Mouse (Mus musculus) c-Kit-positive CD71-negative TER-119-negative erythroid progenitor cells, embryonic 14.5 days (primary cell): ENCODE data around the gene Map7d2.
"Not testable (repeated sequence)": the region's sequence is repeated elsewhere in the genome, so short reads cannot be mapped to it uniquely, and the experiment has no call there.

Experiments
- DNase-seq: peaks from one replicate; pipeline ENCODE4 v3.0.0-alpha.2; 2013; ENCODE audit warnings: low read depth

Gene Map7d2

GRCm38 (mm10) chrX:159414130-159414828 is at the start of gene Map7d2:
Map7d2 (plus strand) TSS chrX:159414572.
- no peak for DNase-seq

- DNase-seq: peak; percentile 65
Measured at GRCm38 (mm10) chrX:159371831-159372752, 42.3 kb upstream of the Map7d2 start, which contains the start of gene Eif1ax. Eif1ax (plus strand) TSS chrX:159372178.

- no peak for DNase-seq
Measured at GRCm38 (mm10) chrX:159372753-159373144, 41.6 kb upstream of the Map7d2 start.

- DNase-seq: no peak
Measured at GRCm38 (mm10) chrX:159387105-159387504, 27.3 kb upstream of the Map7d2 start.

GRCm38 (mm10) chrX:159388953-159389352 is 25.4 kb upstream of the Map7d2 start:
- no peak for DNase-seq

GRCm38 (mm10) chrX:159390347-159390962 is 23.9 kb upstream of the Map7d2 start:
- no peak for DNase-seq

- DNase-seq: no peak
Measured at GRCm38 (mm10) chrX:159391239-159391638, 23.1 kb upstream of the Map7d2 start.

- peak; percentile 24 for DNase-seq
Measured at GRCm38 (mm10) chrX:159409253-159409652, 5.1 kb upstream of the Map7d2 start.

GRCm38 (mm10) chrX:159414829-159415673 is 679 bp downstream of the Map7d2 start:
- DNase-seq: no peak

- DNase-seq: not testable (repeated sequence)
Measured at GRCm38 (mm10) chrX:159430507-159430906, 16.1 kb downstream of the Map7d2 start.

GRCm38 (mm10) chrX:159442128-159442527 is 27.8 kb downstream of the Map7d2 start:
- DNase-seq: peak; percentile 8

- DNase-seq: no peak
Measured at GRCm38 (mm10) chrX:159447133-159447532, 32.8 kb downstream of the Map7d2 start.

GRCm38 (mm10) chrX:159459006-159459654 is 44.8 kb downstream of the Map7d2 start:
- DNase-seq: no peak

GRCm38 (mm10) chrX:159474799-159475198 is 60.4 kb downstream of the Map7d2 start:
- no peak for DNase-seq

GRCm38 (mm10) chrX:159478243-159478940 is 64.0 kb downstream of the Map7d2 start:
- DNase-seq: not testable (repeated sequence)

- no peak for DNase-seq
Measured at GRCm38 (mm10) chrX:159484247-159484646, 69.9 kb downstream of the Map7d2 start.

- no peak for DNase-seq
Measured at GRCm38 (mm10) chrX:159503181-159503580, 88.8 kb downstream of the Map7d2 start.

- DNase-seq: no peak
Measured at GRCm38 (mm10) chrX:159508331-159509036, 94.1 kb downstream of the Map7d2 start.

- no peak for DNase-seq
Measured at GRCm38 (mm10) chrX:159509042-159509441, 94.7 kb downstream of the Map7d2 start.
